Mouse (Mus musculus): ENCODE results near the gene Clcn2.

Gene Clcn2

GRCm38 (mm10) chr16:20717181-20717977, at the start of gene Clcn2, which contains the start of gene Polr2h:
Gene Clcn2, minus strand, starts transcription at chr16:20717746.
Gene Polr2h, plus strand, starts transcription at chr16:20717665.
- DNase-seq (ENCODE audit: low spot score in 2 of 2), result peak; percentile 92 to 93

- DNase-seq (ENCODE audit: low spot score in 2 of 2), result peak in 1 of 2 experiments; percentile 23
These were observed 47.7 kb upstream of the Clcn2 start for GRCm38 (mm10) chr16:20765244-20765643.

GRCm38 (mm10) chr16:20761681-20762080, 44.1 kb upstream of the Clcn2 start:
- DNase-seq (ENCODE audit: low spot score in 2 of 2), result peak in 1 of 2 experiments; percentile 28

GRCm38 (mm10) chr16:20757385-20757784, 39.8 kb upstream of the Clcn2 start:
- DNase-seq (ENCODE audit: low spot score in 2 of 2), result no peak

GRCm38 (mm10) chr16:20756052-20756451, 38.5 kb upstream of the Clcn2 start:
- no peak for DNase-seq (ENCODE audit: low spot score in 2 of 2)

GRCm38 (mm10) chr16:20750518-20750917, 33.0 kb upstream of the Clcn2 start:
- DNase-seq (ENCODE audit: low spot score in 2 of 2), result no peak

- no peak for DNase-seq (ENCODE audit: low spot score in 2 of 2)
These were observed 29.1 kb upstream of the Clcn2 start for GRCm38 (mm10) chr16:20746641-20747040.

- DNase-seq (ENCODE audit: low spot score in 2 of 2), result no peak
These were observed 22.3 kb upstream of the Clcn2 start for GRCm38 (mm10) chr16:20739845-20740244.

GRCm38 (mm10) chr16:20736823-20737222, 19.3 kb upstream of the Clcn2 start:
- no peak for DNase-seq (ENCODE audit: low spot score in 2 of 2)

- no peak for DNase-seq (ENCODE audit: low spot score in 2 of 2)
These were observed 18.6 kb upstream of the Clcn2 start for GRCm38 (mm10) chr16:20736168-20736567.

GRCm38 (mm10) chr16:20735651-20736050, 18.1 kb upstream of the Clcn2 start:
- no peak for DNase-seq (ENCODE audit: low spot score in 2 of 2)

- no peak for DNase-seq (ENCODE audit: low spot score in 2 of 2)
These were observed 16.5 kb upstream of the Clcn2 start, which contains the start of gene Thpo for GRCm38 (mm10) chr16:20733731-20734730. Gene Thpo, minus strand, starts transcription at chr16:20734511.

GRCm38 (mm10) chr16:20732925-20733730, 15.6 kb upstream of the Clcn2 start, which contains the start of gene Chrd:
Gene Chrd, plus strand, starts transcription at chr16:20733127.
- DNase-seq (ENCODE audit: low spot score in 2 of 2), result no peak

- no peak for DNase-seq (ENCODE audit: low spot score in 2 of 2)
These were observed 14.8 kb upstream of the Clcn2 start for GRCm38 (mm10) chr16:20732251-20732924.

- DNase-seq (ENCODE audit: low spot score in 2 of 2), result no peak
These were observed 14.1 kb upstream of the Clcn2 start for GRCm38 (mm10) chr16:20731688-20732087.

GRCm38 (mm10) chr16:20730293-20730711, 12.8 kb upstream of the Clcn2 start:
- DNase-seq (ENCODE audit: low spot score in 2 of 2), result no peak

GRCm38 (mm10) chr16:20726384-20726783, 8.8 kb upstream of the Clcn2 start:
- DNase-seq (ENCODE audit: low spot score in 2 of 2), result no peak

GRCm38 (mm10) chr16:20725750-20726149, 8.2 kb upstream of the Clcn2 start:
- no peak for DNase-seq (ENCODE audit: low spot score in 2 of 2)

GRCm38 (mm10) chr16:20725321-20725720, 7.8 kb upstream of the Clcn2 start:
- DNase-seq (ENCODE audit: low spot score in 2 of 2), result no peak

GRCm38 (mm10) chr16:20724338-20724748, 6.8 kb upstream of the Clcn2 start:
- DNase-seq (ENCODE audit: low spot score in 2 of 2), result no peak

GRCm38 (mm10) chr16:20723247-20723646, 5.7 kb upstream of the Clcn2 start:
- no peak for DNase-seq (ENCODE audit: low spot score in 2 of 2)
